Mouse (Mus musculus) retina, postnatal 1 day (tissue): ENCODE data around the gene Tgfbi.

Source experiments
- DNase-seq: peaks from one replicate; pipeline ENCODE4 v3.0.0-alpha.2; 2012

The Tgfbi gene

DNA sequence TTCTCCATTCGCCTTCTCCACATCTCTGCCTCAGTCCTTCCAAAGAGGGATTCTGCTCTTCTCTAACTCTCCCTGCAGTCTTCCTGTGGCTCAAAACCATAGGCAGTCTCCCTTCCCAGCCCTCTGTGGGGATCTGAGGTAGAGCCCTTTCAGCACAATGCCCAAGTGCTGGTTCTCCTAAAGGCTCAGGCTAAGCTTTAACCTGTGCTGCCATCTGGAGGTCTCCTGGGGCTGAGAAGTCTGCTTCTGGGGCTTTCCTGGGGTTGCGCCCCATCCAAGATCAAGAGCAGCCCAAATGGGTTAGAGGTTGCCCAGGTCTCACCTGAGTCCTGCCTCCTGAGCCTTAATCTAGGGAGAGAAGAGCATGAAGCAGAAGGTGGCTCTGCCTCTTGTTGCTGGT, 32.4 kb downstream of the Tgfbi start:
- no peak for DNase-seq

- DNase-seq = no peak
Observed at GRCm38 (mm10) chr13:56644031-56644430, 34.7 kb downstream of the Tgfbi start.

- no peak for DNase-seq
Observed at GRCm38 (mm10) chr13:56645744-56646143, 36.4 kb downstream of the Tgfbi start.

DNA sequence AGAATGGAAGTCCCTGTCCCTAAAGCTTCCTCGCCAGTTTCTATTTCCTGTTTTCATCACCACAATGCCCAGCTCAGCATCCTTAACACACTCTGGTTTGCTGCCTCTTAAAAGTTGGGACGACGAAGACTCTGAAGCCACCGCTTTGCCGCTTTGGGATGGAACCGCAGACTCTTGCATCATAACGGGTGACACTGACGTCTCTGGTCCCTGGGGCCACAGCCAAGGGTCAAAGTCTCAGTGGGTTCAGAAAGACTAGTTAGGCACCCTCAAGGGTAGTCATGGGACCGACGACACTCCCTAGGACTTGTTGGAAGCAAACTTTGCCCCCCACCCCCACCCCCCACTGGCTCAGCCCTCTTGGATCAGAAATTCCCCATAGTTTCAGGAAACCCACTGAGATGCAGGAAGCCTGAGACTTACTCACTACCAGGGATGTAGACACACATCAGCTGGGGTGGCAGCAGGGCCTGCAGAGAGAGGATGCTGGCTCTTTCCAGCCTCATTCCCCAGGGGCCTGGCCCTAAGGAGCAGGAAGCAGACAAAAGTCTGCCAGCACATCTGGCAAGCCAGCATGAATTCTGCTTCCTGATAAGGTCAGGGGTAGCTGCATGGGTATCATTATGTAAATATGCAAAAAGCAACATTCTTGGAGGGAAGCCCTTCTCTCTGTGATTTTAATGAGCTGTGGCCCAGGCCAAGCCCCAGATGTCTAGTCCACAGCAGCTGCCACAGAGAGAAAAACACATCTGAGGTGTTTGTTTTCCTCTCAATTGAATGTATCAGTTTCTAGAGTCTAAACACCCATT, 38.5 kb downstream of the Tgfbi start:
- DNase-seq = no peak

DNA sequence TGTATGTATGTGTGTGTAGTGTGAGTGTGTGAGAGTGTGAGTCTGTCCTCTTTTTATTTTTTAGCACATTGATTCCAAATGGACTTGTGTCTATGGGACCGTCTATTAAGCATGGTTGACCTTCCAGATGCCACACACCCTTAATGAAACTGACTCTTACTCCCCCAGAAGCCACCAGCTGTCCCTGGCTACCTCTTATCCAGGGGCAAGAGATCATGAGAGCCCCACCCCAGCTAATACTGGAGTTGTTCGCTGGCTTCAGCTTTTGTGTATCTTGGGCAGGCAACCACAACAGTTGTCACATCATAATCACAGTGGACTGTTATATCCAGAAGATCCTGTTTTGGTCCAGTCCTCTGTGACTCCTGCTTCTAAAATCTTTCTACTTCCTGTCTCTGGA, 40.7 kb downstream of the Tgfbi start:
- DNase-seq = no peak

DNA sequence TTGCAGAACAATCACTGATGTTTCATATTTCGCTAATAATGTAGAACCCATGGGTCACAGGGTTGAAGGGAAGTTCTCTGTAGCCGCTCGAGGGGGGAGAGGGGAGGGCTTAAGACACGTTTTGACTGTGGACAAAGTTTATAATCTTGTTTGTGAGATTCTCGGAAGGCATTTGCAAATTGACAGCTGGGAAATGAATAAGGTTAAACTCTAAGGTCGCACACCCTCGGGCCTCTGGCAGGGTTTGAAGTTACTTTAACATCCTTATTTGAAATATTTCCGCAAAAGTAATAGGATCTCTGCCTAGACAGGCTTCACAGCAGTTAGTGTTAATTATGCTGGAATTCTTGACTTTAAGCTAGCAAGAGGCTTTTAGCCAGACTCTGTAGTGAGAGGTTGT, 43.1 kb downstream of the Tgfbi start:
- no peak for DNase-seq

GRCm38 (mm10) chr13:56654176-56654575, 44.9 kb downstream of the Tgfbi start:
- no peak for DNase-seq

DNA sequence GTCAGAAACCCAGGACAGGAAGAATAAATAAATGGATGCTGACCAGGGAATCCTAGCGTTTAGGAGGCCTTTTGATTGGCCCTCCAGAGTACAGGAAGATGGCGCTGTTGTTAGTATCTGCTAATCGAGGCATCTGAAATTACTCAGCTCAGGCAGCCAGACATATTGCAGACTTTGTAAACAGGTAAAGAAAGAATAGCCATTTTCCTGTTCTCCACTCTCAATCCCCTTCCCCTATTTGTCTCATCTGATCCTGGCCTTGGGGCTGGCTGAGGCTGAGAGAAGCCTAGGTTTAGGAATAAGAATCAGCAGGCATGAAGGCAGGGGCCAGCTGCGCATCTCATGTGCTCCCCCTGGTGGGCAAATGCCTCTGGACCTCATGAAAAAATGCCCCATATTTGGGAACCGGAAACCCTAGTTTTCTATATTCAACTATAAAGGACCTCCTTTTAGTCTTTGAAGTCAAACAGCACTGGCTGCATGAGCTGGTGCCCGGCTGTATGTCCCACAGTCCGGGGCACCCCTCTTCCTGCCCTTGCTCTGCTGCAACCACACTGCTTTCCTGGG, 48.7 kb downstream of the Tgfbi start:
- DNase-seq = peak; percentile 76

DNA sequence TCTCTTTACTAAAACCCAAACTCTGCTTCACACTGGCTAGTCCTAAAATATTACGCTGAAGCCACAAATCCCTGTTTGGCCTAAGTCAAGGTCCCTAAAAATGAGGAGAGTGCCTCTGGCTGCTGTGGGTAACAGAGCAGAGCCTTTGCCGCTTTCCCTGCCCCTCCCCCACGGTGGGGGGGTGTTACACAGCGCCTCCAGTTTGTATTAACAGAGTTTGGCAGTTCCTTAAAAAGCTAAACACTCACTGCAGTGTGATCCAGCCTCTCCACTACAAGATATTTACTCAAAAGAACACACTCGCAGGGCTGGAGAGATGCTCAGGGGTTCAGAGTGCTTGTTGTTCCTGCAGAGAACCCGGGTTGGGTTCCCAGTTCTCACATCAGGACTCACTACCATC, 49.6 kb downstream of the Tgfbi start:
- DNase-seq = no peak

GRCm38 (mm10) chr13:56661914-56662621, 52.7 kb downstream of the Tgfbi start:
- DNase-seq = no peak

DNA sequence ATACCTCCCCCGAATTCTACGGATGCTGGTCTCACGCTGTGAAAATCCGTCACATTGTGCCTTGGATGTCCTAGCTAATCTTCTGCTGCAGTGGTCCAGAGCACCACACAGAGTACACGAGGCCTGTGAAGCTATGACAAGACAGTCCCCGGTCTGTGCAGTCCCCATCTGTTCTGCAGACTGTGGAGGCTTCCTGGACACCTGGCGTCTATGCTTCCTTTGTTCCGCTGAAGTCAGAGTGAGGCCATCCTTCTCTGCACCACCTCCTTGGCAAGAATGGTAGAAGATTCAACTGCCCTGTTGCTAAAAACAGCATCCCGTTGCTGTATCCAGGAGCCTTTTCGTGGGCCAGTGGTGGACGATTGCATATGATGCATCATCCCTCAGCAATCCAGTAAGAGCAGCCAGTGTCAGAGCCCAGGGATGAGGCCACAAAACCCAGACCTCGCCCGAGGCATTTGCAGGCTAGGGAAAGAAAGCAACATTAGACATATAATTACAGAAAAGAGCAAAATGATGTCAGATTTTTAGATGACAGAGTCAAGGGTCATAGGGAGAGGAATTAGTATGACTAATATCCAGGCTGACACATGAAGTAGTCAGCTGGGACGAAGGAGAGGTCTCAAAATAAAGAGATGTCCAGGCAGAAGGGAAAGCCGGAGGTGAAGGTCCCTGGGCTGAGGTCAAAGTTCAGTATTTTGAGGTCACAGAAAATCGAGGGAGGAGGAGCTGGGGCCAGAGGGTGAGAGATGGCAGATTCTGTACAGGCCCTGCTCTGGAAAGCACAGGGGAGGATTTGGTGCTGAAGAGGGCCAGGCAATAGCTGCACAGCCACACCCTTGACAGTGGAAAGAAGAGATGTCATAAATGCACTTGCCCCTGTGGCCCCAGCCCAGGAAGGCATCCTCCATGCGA, 55.2 kb downstream of the Tgfbi start:
- DNase-seq = no peak

GRCm38 (mm10) chr13:56671206-56671605, 61.9 kb downstream of the Tgfbi start:
- DNase-seq = peak; percentile 36

- DNase-seq = no peak
Observed at GRCm38 (mm10) chr13:56677731-56678130, 68.4 kb downstream of the Tgfbi start.

DNA sequence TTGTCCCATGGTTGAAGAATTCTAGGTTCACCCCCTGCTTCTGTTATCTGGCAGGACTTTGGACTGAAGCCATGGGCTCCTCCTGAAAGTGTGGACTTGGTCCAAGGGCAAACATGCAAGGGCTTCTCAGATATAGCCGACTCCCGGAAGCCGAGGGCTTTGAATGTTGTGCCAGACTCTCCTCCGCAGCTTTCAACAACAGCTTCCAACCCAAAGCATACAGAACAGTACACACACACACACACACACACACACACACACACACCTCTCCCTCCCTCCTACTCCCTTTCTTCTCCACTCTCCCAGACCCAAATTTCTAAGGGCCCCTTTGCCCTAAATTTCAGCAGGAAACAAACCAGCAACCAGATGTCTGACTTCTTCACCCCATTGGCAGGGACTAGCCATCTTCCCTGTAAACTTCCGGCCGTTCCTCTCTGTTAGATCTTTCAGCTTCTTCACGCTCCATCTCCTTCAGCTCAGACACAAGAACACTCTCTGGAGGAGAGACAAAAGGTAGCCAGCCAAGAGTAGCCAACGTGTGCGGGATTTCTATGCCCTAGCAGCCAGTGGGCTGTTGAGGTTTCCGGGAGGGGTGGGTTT, 69.0 kb downstream of the Tgfbi start:
- DNase-seq = peak; percentile 73

- no peak for DNase-seq
Observed at GRCm38 (mm10) chr13:56678826-56679504, 69.6 kb downstream of the Tgfbi start.

DNA sequence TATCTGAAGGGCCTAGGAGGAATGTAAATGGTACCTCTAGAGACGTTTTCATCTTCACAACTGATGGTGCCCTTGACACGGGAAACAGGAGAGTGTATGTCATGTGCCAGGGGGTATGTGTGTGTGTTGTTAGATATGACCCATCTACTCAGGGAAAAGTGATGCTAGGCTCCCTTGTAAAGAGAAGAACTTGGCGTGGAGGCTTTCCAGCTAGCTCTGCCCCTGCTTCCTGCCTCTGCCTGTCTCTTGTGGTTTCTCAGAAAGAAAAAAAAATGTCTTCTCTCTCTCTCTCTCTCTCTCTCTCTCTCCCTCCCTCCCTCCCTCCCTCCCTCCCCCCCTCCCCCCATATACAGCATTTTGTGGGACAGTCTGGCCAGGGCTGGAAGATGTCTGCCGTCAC, 72.6 kb downstream of the Tgfbi start:
- DNase-seq = no peak

GRCm38 (mm10) chr13:56682326-56682725, 73.0 kb downstream of the Tgfbi start:
- no peak for DNase-seq

GRCm38 (mm10) chr13:56683306-56683705, 74.0 kb downstream of the Tgfbi start:
- DNase-seq = no peak
